Mouse (Mus musculus) fibroblast of lung, adult 2 months (primary cell): ENCODE results near the gene Ccdc183.

Experiments used
- DNase-seq: peaks from one replicate; pipeline ENCODE4 v3.0.0-alpha.2; 2011; ENCODE audit warnings: low read depth

Gene Ccdc183

DNA sequence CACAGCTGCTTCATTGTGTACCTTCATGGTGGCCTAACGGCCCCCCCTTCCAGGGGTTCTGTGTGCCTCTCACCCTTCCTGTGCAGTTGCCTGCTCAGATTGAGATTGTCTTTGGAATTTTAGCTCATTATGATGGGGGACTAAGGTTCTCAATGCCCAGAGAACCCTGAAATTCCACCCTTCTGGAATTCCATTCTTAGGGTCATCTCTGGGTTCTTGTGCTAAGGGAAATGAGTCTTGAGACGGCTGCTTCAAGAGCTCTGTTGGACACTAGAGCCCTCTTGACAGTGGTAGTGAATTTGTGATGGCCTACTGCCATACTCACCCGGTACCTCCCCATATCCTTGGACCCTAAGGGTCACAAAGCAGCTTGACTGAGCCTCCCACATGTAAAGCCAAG, at the start of gene Ccdc183:
Gene Ccdc183, minus strand, starts transcription at position 101 of the 400 bp plus-strand sequence.
- no peak for DNase-seq

DNA sequence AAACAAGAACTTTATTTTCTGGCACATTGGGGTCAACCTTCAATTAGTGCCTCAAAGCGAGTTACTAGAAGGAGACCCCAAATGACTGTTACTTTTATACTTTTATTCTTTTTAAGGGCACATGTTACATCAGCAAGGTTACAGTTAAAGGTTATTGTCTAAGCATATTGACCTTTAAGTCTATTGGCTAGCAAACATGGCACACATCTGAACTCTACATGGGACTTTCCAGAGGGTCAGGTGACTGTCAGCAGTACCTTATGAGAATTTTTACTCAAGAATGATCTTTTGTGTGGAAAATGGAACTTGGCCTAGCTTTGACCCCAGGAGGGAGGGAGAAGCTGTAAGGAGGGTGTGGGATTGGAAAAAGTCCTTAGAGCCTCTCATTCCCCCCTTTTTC, 49.0 kb upstream of the Ccdc183 start:
- no peak for DNase-seq

DNA sequence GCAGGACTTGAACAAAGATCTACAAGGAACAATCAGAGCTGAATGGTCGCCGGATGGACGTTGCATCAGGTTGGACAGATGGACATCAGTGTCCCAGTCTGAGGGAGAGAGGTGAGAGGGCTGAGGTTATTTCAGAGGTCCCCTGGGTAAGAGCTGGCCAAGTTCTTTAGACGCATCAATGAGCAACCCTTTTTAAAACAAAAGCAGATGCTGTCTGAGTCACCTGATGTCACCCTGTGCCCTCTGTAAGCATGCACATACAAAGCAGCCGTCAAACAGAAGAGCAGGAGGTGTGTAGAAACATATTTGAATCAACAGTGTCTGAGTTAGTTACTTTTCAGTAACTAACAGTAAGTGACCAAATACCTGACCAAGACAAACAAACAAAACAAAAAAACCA, 46.6 kb upstream of the Ccdc183 start:
- no peak for DNase-seq

DNA sequence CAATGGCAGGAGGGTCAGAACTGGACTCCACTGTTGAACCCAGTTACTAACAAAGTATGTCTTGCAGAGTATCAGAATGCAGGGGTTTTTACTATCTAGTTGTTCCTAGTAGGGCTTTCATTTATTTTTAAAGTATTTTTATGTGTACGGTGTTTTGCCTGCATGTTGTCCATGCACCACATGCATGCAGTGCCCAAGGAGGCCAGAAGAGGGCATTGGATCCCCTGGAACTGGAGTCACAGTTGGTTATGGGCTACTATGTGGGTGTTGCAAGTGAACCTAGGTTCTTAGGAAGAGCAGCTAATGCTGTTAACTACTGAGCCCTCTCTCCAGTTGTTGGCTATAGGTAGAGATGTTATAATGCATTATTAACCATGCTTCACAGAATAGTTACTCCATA, 46.0 kb upstream of the Ccdc183 start:
- no peak for DNase-seq

DNA sequence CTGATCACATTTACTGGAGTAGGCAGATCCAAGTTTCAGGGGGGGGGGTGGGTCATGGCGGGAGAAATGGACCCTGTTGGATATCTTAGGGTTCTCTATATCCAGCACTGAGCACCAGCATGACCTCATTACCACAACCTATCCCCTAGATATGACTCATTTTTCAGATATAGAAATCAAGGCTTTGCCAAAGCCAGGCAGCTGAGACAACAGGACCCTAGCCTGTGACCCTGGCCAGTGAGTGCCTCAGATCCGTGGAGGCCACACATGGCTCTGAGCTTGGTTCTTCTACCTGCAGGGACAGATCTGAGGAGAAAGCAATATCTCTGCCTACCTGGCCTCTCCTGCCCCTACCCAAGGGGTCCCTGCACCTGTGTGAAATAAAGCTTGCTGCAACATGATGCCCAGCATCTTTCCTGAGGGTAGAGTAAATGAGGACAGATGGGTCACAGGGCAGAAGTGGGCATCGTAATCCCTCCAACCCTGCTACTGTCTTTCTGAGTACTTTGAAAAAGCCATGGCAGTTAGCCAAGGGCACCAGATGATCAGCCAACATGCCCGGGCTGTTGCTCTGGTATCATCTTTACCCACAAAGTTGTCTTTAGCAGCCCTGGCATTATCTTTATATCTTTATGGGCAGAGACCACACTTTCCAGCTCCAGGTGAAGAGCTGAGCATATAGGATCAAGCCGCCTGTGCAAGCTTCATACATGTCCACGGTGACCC, 43.9 kb upstream of the Ccdc183 start:
- no peak for DNase-seq

DNA sequence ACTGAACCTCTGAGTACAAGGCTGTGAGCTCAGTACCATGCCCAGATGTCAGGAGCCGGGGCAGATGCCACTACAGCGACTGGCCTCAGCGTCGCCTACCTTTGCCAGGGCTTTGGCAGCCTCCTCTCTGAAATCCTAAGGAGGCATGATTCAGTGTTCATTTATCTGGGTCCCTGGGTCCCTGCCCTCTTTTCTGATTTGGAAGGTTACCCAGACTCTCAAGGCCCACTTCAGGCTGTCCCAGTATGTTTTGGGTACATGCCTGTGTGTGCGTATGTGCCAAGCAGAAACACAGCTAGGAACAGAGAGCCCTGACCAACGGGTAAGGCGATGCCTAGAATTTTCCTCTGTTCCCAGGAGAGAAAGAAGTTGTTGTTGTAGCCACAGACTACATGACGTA, 42.8 kb upstream of the Ccdc183 start:
- DNase-seq = peak; percentile 27

DNA sequence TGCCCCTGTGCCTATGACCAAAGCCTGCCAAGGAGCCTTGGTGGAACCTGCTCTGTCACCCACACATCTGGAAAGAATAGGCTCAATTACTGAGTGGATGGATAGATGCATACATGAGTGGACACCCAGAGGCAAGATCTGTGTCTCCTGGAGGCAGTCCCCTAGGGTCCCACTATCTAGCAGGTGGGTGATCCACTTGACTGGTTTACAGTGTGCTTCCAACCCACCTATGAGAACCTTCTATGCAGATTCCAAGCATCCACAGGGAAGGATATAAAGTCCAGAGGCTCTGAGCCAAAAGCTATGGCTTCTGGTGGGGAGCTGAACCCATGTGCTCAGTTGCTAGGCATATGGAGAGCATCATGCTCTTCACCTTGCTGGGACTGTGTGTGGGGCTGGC, 40.2 kb upstream of the Ccdc183 start, which contains the start of gene Lcn5:
Gene Lcn5, plus strand, starts transcription at position 301 of the 400 bp plus-strand sequence.
- DNase-seq = no peak

DNA sequence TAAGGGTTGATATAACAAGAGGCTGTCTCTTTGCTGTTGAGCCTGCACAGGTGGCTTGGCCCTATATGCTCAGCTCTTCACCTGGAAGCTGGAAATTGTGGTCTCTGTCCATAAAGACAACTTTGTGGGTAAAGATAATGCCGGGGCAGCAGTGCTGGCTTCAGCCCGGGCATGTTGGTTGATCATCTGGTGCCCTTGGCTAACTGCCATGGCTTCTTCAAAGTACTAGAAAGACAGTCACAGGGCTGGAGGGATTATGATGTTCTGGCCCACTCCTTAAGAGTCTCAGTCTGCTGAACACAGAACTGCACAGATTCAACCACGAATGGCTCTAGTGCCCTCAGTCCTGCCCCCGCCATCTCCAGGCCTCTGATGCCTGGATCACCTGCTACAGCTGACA, 39.8 kb upstream of the Ccdc183 start:
- DNase-seq = no peak

DNA sequence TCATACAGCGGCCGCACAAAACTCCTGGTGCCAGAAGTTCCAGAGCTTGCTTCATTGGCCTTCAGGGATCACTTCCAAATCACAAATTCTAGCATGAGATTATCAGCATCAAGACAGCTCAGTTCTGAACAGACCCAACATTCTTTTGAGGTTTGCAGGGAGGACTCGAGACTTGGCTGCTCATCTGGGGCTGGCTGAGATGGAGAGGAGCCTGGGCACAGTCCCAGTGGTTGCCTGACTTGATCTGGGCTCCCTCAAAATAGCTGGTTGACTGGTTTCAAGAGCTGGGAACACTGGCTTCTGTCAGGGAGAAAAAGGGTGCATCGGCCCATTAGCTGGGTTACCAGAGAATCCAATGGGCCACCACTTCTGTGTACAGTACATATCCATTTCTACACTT, 39.2 kb upstream of the Ccdc183 start:
- peak; percentile 36 for DNase-seq

DNA sequence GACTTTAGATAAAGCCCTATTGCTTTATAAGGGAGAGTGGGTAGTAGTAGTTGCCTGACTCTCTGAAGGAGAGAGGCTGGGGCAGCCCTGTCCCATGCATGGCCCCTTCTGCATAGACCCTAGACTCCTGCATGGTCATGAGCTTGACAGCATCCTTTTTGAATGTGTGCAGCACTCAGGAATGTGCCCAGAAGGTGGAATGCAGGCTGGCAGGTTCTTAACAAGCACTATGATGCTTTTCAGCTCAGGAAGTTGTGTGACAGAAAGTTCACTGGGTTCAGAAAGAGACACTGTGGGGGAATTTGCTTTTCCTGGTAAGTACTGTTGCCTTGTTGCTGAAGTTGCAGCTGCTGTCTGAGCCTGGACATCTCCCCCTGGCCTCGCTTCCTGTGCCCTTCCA, 37.0 kb upstream of the Ccdc183 start:
- no peak for DNase-seq

DNA sequence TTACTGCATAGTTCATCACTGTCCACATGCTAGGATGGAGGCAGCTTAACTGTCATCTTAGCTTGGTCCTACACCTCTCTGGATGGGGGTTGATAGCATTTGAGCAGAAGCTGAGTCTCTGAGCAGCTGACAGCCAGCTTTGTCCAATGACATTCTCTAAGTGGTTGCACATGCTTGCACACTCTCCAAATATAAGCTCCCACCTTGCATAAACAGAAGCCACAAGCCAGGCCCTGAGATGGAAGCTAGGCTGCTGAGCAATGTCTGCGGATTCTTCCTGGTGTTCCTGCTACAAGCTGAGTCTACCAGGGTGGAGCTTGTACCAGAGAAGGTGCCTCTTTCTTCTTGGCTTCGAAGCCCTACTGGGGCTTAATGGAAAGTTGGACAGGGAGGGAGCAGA, 35.4 kb upstream of the Ccdc183 start, which contains the start of gene Lcn8:
Gene Lcn8, plus strand, starts transcription at position 219 of the 400 bp plus-strand sequence.
- DNase-seq = no peak

DNA sequence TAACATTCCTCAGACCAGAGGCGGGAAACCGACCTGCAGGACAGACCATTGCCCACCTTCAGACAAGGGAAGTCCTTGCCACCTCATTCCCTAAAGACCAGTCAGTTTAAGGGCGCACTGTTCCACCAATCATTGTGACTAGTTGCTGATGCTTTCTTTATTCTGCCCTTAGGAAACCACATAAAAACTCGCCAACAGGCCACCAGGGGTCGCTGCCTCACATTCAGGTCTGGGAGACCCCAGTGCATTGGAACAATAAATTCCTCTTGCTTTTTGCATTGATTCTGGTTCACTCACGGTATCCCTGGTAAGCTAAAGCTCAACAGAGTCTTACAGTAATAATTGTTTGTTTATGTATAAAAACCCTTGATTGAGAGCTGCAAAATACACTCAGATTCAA, 22.4 kb upstream of the Ccdc183 start:
- DNase-seq = no peak

DNA sequence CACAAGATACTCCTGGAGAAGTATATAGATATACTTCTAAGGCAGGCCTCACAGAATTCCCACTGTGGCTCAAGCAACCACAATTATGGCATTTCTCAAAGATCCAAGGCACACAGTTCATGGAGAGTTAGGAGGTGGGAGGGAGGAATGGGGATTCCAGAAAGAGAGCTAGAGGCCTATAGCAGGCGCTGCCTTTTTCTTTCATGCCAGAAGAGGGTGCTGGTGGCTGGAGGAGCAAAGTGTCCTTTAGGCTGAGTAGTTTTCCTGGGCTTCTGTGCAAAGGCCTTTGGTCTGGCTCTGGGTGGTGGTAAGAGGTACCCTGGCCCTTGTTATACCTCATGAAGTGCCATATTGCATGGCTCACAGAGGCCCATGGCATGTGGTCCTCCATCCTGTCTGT, 16.6 kb upstream of the Ccdc183 start:
- DNase-seq = no peak

DNA sequence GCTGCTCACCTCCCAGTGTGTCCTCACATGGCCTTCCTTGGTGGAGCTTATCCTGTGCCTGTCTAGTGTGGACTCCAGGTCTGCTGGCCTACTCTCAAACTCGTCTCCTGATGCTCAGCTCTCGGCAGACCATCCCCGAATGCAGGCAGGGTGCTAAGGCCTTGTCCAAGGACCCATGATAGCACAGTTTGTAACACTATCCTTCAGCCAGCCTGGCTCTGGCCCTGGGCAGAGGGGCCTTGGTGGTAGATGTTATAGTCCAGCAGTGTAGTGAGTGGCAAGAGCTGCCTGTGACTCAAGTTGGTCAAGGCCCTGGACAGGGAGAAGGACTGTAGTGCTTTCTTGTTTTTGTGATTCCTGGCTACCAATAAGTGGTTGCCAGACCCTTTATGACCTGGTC, 16.1 kb upstream of the Ccdc183 start:
- DNase-seq = no peak

DNA sequence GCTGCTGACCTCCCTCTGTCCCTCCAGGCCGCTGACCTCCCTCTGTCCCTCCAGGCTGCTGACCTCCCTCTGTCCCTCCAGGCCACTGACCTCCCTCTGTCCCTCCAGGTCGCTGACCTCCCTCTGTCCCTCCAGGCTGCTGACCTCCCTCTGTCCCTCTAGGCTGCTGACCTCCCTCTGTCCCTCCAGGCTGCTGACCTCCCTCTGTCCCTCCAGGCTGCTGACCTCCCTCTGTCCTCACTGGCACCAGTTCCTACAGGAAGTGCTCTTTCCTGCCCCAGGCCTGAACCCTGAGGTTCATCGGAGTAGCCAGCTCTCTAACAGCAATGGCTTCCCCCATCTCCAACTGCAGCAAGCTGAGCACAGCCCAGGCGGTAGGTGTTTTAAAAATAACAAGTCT, 11.3 kb upstream of the Ccdc183 start:
- DNase-seq = no peak

DNA sequence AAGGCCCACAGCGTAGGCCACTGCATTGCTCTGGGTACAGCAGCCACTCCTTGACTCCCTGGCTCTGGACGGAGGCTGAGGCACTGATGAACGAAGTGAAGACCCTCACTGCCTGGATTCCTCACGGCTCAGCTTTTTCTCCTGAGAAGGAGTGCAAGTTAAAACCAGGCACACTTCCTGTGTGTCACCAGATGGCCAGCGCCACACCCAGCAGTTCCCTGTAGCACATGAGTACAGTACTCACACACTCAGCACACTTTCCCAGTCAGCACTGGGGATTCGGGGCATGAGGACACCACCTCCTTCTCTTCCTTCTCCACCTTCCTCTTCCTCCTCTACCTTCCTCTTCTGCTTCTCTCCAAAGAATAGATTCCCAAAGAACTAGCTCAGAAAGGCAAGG, 10.3 kb upstream of the Ccdc183 start, which contains the start of gene Fcna:
Gene Fcna, minus strand, starts transcription at position 220 of the 400 bp plus-strand sequence.
- DNase-seq = no peak

DNA sequence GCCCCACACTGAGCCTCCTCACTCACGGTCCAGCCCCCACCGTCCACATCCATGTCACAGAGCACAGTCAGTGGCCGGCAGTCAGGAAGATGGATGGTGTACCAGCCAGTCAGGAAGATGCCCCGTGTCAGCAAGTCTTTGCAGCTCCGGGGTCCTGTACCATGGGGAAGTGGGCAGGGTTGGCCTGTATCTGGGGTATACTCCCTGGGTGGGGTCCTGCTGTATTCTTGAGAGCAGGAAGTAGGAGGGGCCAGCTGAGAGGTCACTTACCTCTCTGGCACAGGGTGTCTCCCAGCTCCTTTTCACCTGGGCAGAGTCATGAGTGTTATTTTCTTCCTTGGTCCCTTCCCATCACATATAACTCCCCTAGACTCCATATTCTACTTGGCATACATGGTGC, 8.5 kb upstream of the Ccdc183 start:
- DNase-seq = no peak

DNA sequence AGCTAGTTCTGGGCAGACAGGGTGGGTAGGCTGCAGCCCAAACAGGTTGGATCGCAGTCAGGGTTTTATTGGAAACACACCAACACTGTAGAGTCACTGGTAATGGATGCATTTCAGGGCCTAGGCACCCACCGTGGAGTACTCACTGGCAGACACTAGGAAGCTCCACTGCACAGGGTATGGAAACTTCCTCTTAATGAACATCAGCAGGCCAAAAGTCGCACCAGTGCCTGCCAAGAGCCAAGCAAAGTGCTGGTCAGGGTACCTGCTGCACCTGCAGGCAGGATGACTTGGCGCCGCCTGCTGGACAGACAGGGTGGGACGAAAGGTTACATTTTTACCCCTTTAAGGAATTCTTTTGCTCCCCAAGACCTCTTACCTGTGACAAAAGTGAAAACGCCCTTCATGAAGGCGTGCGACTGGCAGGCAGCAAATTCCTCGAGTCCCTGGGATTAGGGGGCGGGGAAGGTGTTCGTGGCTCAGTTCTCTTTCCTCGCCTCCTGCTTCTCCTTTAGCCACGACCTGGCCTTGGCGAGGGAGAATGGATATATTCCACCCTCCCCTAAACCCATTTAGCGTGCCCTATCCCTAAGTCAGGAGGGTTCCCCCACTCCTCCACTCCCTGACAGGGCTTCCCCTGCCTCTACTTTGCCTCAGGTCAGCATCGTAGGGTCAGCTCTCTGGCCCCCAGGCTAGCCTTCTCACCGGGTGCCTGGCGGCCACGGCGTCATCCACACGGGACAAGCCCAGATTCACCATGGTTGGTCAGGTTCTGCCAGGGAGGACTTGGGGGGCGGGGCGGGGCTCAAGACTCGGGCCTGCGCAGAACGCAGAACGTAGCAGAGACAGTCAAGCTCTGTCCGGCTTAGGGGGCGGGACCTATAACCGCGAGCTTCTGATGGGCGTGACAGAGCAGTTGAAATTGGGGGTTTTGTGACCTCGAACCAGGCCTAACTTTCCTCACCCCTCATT, 4.0 kb upstream of the Ccdc183 start, which contains the start of gene Tmem141:
Gene Tmem141, minus strand, starts transcription at position 777 of the 972 bp plus-strand sequence.
- peak; percentile 61 for DNase-seq

DNA sequence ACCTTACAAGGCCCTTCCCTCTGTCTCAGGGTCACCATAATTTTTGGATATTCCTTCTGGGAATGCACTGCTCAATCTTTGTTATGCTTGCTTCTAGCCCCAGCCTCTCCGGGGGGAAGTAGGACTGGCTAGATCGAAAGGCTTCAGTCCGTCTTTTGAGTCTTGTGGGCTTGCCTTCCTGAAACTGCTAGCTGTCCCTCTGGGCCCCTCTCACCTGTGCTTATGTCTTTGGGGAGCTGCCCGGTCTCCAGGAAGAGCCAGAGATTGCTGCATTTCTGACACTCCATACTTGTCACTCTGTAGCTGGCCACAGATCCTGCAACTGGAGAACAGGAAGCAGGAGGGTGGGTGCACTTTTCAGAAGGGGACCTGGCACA, 3.4 kb upstream of the Ccdc183 start:
- no peak for DNase-seq

DNA sequence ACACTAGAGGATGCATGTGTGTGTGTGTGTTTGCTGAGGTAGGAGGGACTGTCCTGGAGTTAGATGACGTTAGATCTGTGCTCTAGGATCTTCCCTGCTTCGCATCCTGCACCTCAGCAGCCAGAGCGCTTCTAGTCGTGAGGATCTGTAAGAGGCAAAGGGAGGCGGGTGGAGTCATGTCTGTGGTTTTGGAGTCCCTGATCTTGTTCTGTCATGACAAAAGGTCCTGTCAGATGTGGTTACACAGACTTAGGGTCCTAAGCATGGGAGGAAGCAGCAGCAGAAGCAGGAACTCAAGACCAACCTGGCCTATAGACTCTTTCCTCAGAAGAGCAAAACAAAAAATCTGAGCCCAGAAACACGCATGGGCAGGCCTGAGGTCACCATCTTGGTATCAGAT, 2.9 kb upstream of the Ccdc183 start:
- DNase-seq = no peak

DNA sequence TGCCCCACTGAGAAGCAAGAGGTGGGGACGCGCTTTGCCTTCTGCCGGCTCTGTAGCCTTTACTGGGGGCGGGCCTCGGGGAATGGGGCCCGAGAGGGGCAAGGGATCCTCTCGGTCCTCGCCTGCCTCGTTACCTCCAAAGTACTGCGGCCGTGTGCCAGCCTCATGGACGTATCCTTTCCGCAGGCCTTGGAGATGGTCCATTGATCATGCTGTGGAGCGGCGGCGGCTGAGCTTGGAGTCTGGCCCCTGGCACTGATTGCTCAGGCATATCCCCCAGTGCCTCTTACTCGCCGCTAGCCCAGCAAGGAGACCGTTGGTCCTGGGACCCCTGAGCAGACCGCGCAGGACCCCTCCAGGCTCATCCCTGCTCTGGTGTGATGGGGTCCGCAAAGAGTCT, 1.1 kb downstream of the Ccdc183 start:
- DNase-seq = no peak

DNA sequence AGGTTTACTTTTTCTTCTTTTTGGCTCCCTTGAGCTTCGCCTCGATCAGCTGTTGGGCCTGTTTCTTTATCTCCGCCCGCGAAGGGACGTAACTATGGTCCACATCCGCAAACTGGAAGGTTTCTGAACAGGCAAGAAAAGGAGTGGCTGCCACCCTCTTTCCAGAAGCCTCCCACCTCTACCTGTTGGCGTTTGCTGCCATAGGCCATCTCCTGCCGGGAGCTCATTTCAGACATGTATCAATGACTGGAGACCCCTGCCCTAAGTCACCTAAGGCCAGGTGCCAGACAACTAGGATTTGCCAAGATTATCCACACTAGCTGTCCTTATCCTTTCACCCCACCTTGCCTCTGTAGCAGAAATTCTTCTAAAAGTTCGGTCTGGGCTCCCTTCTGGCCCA, 8.8 kb downstream of the Ccdc183 start:
- no peak for DNase-seq
